Mouse (Mus musculus) midbrain, embryonic 10.5 days (tissue): ENCODE measurements at regions not wholly inside any gene's neighbourhood (a gene's known extent, or its start where the extent isn't known, plus 50 kb on each side); places are given as distances from the start of the nearest gene placed in this dataset.

Experiments
- DNase-seq: peaks from one replicate; pipeline ENCODE4 v3.0.0-alpha.2; 2017; ENCODE audit warnings: low spot score
- H3K27ac ChIP-seq: fragments of 300-500 bp; sonication (generic); replicated peaks from 2 replicates; pipeline ENCODE4 v1.5.1; 2016; ENCODE audit warnings: mild to moderate bottlenecking
- H3K27me3 ChIP-seq: fragments of 300-500 bp; sonication (generic); 2 replicates; pipeline ENCODE4 v1.6.1; 2016; ENCODE audit warnings: low read depth, mild to moderate bottlenecking; ENCODE audit not compliant: poor library complexity, severe bottlenecking
- H3K36me3 ChIP-seq: fragments of 300-500 bp; sonication (generic); 2 replicates; pipeline ENCODE4 v1.6.1; 2016; ENCODE audit warnings: mild to moderate bottlenecking, moderate library complexity
- H3K4me1 ChIP-seq: fragments of 300-500 bp; sonication (generic); 2 replicates; pipeline ENCODE4 v1.6.1; 2016
- H3K4me3 ChIP-seq: fragments of 300-500 bp; sonication (generic); 2 replicates; pipeline ENCODE4 v1.5.1; 2016; ENCODE audit warnings: mild to moderate bottlenecking, moderate library complexity
- H3K9me3 ChIP-seq: fragments of 300-500 bp; sonication (generic); replicated peaks from 2 replicates; pipeline ENCODE4 v1.6.1; 2016; ENCODE audit warnings: mild to moderate bottlenecking
- WGBS: fragments of 180-500 bp; shearing (Covaris S2); methylation state at CpG from one replicate; pipeline ENCODE4 v1.1.7; 2016; 5-methylcytosine and 5-hydroxymethylcytosine counted together

DNA sequence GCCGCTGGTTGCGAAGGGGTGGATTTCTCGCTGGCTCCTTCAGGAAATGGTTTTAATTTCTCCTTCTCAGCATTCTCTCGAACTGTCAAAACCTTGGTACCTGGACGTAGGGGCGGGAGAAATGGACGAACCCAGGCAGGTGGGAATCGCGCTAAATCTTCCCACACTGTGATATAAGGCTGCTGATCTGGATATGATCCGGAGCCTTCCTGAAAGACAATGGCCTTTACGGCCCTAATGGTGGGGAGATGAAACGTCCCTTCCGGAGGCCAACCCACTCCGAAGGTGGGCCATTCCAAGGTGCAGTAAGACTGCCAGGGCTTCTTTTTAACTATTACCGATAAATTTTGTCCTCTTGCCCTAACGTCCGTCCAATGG is 279.1 kb downstream of the Gm21863 start:
- 67% methylated on average over 17 of the region's 17 CpGs for WGBS
- Histone ChIP-seq H3K27ac (no peak overlapping the region), H3K27me3 (peaks cover 44% of the 10 kb centered on the region), H3K4me3 (no peak overlapping the region), H3K9me3 (peaks cover 74% of the 10 kb centered on the region), H3K4me1 (no peaks in the 10 kb centered on the region), H3K36me3 (peaks cover 36% of the 10 kb centered on the region)
- no peak for DNase-seq

DNA sequence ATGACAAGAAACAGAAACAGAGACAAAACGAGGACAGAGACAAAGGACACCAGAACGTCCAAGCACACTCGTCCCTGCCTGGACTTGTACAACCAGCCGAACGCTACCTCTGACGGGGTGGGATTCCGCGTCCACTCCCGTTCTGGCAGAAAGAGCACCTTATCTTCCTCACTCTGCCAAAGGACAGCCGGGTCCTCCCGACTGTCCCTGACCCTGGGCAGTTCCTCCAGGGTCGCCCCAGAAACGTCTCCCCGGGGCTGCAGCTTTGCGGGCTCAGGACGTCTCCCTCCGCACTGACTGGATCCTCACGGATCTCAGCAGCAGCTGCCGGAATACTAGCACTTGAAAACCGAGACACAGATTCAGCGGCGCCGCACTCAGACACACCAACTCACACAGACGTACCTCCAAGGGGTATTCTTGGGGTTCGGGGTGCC is 279.6 kb downstream of the Gm21863 start:
- Histone ChIP-seq H3K4me3 (no peak overlapping the region), H3K36me3 (peaks cover 33% of the 10 kb centered on the region), H3K9me3 (peaks cover 72% of the 10 kb centered on the region), H3K4me1 (no peaks in the 10 kb centered on the region), H3K27ac (no peak overlapping the region), H3K27me3 (peaks cover 44% of the 10 kb centered on the region)
- 70% methylated on average over 25 of the region's 25 CpGs for WGBS
- DNase-seq, result peak; percentile 44
